Mouse (Mus musculus): Measurements from ENCODE around the gene Nfil3.

- TF ChIP-seq MAFK (IDR thresholded peaks at IDR 0.05; ENCODE audit: insufficient read depth, low read depth, low read length) (no peak), CHD2 (IDR thresholded peaks at IDR 0.05; ENCODE audit: low read depth, low read length) (no peak), ZC3H11A (IDR thresholded peaks at IDR 0.05; ENCODE audit: borderline replicate concordance, low read depth, low read length) (no peak)
These were observed 62.5 kb downstream of the Nfil3 start for GRCm38 (mm10) chr13:52918333-52918732.

All from ES-E14 (cell line).